Mouse (Mus musculus) activated CD4-positive, CD25-positive, alpha-beta regulatory T cell, adult 4 months (primary cell): Measurements from ENCODE around the gene Rab40b. TPM values are rescaled to one million over a fixed set of nuclear protein-coding genes. Genes with fewer than 3 reads are reported as not detected.
"Not testable (repeated sequence)": the region's sequence is repeated elsewhere in the genome, so short reads cannot be mapped to it uniquely, and the experiment has no call there.

Source experiments
- ATAC-seq: one replicate; pipeline ENCODE4 v1.8.0; 2017
- polyA plus RNA-seq, 2 experiments: library from polyadenylated mRNA; unstranded; fragments of 100-300 nt; shearing (Covaris generic); gene quantifications; one replicate each; pipeline ENCODE4 v1.2.1; 2017

Gene Rab40b
- polyA plus RNA-seq, 2 experiments from 2014 or later, result not detected

DNA sequence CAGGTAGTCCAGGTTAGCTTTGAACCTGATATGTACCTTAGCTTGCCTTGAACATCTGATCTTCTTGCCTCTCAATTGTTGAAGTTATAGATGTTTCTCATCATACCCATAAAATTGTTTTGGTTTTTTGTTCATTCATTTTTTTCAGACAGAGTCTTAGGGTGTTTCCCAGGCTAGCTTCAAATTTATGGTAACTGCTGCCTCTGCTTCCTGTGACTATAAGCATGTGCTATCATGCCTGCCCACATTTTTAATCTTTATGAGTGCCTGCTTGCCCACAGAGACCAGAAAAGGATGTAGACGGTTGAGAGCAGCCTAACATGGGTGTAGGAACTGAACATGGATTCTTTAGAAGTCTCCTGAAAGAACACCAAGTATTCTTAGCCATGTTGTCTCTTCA, 19.3 kb downstream of the Rab40b start:
- no peak for ATAC-seq

DNA sequence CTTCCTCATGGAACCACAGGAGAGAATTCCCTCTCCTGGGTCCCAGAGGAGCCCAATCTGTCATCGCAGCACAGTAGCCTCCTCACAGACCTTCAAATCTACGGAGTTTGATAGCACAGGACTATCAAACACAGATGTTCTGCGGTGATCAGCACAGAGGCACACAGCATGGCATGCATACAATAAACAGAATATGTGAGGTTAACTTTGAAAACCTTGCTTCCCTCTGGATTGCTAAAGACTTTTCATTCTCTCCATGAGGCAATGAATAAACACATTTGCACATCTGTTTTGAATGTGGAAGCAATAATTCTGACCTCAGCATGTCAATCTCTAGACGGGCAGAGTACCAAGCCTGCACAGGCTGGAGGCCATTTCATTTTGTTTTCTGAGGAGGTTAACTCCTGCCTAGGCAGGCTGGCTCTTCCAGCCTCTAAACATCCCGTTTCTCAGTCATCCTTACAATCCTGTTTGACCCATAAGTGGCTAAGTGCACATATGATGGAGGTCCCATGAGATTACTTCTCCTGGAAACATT, 20.8 kb downstream of the Rab40b start:
- no peak for ATAC-seq

DNA sequence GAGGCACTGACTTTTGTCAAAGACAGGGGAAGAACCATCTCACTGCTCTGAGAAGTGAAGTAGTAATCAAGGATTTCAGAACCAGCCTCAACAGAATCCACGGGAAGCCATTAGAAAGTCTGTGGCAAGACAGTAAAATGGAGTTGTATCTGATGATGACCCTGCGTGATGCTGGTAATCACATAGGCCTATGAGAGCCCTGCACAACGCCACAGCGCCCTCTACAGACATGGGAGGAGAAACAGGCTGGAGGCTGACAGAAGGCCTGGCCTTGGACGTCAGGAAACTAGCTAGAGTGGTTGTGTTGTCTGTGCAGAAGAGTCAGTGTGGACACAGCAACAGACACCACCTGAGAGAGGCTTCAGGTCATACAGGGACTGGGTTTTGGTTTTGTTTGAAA, 25.8 kb downstream of the Rab40b start:
- no peak for ATAC-seq

DNA sequence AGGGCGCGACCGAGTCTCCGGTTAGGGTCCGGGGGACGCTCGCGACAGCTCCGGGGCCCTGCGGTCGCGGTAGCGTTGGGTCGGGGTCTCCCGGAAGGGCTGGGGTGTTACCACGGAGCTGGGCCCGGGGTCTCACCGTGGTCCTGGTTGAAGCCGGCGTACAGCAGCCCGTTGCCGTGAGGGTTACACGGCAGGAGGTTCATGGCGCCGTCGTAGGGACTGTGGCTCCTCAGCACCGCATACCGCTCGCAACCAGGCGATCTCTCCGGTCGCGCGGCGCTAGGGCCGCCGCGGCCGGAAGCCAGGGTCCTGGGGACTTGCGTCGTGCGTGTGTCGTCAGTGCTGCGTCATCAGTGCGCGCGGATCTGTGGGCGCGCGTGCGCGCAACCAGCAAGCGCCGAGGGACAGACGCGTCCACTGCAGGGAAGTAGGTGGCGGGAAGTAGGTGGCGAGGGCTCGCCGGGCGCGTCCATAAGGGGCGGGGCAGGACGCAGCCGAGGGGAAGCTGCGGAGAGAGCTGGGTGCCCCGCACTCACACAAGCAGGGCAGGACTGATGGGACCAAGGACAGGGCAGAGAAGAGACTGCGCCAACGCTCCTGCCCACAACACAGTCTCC, 33.9 kb downstream of the Rab40b start, which contains the start of gene Wdr45b:
Wdr45b (minus strand) TSS at position 355 of the 617 bp plus-strand sequence.
- ATAC-seq, result peak; percentile 89

DNA sequence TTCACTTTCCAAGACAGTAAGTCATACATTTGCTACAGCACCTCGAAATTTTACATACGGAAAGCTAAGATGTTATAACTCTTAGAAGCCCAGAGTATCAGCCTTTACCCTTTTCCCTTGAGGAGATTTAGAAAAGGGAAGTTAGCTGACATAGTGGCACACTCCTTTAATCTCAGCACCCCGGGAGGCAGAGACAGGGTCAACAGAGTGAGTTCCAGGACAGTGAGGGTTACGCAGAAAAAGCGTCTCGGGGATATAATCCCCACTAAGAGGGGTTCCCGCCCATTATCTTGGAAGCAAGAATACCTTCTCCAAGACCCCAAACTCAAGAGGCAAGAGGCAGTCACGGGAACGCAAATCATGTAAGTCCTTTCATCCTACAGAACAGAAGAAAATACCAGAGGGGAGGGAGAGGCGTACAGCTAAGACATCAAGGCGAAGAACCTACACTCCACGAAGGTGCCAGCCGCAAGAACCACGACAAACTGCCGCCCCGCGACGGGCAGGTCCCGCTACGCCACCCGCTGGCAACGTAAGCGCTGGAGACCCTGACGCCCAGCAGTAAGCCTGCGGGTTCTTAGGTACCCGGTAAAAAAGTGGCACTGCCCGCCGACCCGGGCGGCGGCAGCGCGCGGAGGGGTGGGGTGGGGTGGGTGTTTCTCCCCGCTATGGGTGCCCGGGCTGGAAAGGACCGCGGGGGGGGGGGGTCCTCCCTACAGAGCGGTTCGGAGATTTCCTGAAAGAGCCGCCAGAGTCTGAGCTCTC, 34.5 kb downstream of the Rab40b start:
- ATAC-seq, result peak; percentile 28

DNA sequence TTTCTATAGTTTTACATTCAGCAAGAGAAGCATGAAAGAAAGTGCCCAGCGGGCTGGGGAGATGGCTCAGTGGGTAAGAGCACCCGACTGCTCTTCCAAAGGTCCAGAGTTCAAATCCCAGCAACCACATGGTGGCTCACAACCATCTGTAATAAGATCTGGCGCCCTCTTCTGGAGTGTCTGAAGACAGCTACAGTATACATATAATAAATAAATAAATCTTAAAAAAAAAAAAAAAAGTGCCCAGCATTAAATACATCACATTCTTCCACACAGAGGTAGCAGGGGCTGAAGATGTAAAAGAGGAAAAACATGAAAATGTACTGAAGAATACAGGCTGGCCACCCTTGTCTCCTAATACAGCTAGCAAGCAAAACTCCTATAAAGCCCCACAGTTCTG, 39.3 kb downstream of the Rab40b start:
- not testable (repeated sequence) for ATAC-seq

DNA sequence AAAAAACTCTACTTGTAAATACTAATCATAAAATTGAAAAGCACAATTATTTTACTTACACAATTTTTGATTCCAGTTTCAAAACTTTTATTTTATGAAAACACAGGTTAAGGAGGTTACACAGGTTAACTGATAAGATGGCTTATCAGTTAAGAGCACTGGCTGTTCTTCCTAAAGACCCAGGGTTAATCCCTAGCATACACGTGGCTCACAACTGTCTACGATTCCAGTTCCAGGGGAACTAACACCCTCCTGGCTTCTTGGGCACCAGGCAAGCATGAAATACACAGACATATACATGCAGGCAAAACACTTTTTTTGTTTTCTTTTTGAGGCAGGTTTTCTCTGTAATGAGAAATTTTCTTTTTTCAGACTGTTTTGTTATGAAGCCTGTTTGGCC, 39.9 kb downstream of the Rab40b start:
- no peak for ATAC-seq

DNA sequence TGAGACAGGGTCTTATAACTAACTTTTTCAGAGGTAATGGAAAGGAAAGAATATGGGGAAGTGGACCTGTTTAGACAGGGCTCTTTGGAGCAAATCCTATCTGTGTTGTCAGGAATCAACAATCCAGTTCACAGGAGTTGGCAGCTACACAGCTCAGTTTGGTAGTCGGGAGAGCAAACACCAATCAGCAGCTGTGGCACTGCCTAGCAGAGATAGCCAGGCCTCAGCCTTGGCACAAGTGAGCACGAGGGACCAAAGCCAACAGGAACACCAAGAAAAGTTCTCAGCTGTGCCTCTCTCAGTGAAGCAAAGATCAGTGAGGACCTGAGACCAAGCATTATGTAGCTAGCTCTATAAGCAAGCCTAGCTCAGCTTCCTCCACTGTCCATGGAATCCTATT, 41.0 kb downstream of the Rab40b start:
- no peak for ATAC-seq

DNA sequence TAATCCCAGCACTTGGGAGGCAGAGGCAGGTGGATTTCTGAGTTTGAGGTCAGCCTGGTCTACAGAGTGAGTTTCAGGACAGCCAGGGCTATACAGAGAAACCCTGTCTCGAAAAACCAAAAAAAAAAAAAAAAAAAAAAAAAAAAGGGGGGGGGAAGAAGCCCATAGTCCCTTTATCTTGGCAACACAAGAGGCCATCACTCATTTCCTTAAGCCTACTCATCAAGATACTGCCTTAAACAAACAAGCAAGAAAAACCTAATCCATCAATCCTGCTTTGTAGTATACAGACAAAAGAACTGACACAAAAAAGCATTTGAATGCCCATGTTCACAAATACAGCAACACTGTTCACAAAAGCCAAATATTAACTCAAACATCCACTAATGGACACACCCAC, 45.6 kb downstream of the Rab40b start:
- ATAC-seq, result not testable (repeated sequence)

DNA sequence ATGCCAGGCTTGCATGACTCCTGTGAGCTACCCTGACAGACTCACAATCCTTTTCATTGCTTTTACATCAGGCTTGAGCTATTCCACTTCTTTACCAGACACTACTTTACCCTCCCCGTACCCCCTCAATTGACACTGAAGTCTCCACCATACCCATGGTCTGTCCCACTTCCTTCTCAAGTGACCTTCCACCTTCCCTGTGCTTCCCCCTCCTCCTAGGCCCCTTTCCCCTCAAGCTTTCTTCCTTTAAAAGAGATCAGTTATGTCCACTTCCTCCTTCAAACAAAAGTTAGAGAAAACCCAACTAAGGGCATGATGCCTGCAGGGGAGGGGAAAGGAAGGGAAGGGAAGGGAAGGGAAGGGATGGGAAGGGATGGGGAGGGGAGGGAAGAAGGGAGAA, 47.8 kb downstream of the Rab40b start:
- ATAC-seq, result no peak

DNA sequence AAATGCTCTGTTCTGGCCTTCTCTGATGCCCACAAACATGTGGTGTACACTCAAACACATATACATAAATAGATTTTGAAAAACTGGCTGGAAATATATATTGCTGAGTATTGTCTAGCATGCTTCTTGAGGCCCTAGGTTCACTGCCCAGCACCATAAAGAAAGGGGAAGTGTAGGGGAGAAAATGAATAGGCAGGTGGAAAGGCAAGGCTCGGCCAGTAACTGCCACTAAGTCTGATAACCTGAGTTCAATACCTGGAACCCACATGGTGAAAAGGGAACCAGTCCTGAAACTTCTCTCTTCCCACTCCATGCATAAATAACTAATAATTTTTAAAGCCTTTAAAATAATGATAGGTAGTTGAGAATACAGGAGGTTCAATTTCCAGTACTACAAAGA, 48.4 kb downstream of the Rab40b start:
- no peak for ATAC-seq

DNA sequence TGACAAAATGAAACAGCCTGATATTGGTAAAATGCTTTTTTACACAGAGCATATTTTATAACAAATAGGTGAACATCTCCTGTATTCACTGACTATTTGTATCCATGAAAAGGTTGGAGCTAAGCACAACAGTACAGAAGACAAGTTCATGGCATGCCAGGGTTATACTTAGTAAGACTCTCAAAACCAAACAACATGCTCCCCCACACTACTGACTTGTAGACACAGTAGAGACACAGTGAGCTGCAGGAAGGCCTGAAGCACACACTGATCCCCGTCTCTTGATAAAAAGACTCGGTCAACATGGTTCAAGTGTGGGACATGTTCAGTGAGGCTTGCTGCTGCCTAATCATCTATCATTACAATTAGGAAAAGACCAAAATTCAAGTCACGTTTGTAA, 56.4 kb downstream of the Rab40b start:
- ATAC-seq, result no peak

DNA sequence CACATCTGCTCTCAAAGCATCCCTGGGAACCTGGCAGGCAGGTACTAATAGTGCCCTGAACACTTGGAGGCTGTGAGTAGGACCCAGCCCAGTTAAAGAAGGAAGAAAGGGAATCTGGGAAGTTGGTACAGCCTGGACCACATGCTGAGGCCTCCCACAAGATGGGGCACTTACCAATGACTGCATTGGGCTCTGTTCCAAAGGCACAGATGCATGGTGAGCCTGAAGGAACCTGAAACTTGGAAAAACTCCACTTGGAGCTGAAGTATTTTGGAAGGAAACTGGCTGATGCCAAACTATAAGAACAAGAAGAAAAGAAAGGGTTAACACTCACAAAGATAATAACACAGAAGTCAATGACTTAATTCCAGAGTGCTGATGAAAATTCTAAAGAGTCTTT, 59.4 kb downstream of the Rab40b start:
- ATAC-seq, result no peak

DNA sequence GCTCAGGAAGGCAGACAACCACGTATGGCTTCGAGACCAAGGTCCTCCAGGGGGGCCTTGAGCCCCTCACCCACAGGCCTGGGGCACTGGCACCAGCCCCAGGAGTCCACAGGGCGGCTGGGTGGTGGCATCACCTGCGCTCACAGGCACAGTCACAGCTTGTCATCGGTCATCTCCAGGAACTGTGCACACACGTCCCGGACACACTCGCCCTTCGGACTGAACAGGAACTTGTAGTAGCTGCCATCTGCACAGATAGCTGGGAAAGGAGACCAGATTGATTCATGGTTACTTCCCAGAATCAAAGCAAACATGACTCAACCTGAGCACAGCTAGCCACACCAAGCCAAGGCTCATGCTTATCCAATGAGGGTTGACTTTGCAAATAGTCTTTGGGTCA, 59.8 kb downstream of the Rab40b start:
- no peak for ATAC-seq

DNA sequence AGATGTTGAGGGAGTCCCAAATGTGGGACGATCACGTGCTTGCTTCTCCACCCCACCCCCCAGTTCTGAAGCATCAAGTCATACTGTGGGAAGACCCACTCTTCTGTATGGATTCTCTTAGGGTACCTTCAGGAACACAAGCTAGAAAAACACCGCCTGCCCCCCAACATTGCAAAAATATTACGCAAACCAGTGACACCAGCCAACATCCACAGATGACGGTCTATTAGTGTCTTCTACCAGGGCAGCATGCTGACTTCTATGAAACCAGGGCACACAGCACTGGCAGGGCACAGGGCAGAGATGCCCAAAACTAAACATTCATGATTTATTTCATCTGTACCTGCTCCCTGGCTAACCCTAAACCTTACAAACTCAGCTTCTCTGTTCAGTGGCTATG, 61.4 kb downstream of the Rab40b start:
- ATAC-seq, result no peak

DNA sequence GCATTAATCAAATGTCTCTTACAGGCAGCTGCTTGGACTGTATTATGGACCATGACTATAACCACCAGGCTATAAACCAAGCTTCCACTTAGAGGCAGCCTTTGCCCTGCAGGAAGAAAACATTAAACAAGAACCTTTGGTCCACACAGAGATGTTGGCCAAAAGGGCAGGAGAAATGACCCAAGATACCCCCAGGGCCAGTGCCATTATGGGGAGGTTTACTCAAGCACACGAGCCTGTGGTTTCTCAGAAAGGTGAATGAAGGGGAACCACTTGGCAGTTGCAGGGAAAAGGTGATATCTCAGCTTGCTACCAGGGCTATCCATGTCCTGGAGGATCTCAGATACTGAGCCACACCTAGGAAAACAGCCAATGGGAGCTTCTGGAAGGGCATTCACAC, 62.0 kb downstream of the Rab40b start:
- ATAC-seq, result no peak

DNA sequence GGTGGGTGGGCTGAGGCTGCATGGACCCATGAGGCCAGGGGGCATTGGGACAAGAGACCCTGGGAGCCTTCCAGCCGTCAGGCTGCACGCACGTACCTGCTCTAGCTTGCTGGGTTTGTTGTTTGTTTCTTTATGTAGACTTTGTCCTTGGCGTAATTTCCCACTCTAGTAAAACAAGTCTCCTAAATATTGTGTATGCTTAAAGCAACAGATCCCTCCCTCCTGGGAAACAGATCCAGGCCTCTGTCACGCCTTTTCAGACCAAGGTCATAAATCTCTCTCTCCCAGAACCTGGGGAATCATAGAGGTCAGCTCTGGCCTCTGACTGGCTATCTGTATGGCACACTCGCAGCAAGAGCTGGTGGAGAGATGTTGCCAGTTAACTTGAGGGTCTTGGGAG, 80.3 kb downstream of the Rab40b start:
- ATAC-seq, result not testable (repeated sequence)

DNA sequence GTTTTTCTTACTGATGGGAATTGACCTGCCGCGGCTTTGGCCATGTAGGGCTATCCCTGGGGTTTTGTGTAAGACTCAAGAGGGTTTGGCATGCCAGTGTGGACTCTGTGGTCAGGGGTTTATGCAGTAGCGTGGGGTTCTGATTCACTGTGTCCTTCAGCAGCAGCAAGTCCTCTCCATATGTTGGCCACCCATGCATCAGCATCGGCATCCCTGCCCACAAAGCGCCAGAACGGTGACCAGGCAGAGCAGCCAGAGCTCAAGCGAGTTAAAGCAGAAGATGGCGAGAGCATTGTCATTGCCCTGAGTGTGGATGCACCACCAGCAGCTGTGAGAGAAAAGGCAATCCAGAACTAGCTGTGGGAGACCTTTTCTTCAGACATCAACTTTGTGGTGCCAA, 81.4 kb downstream of the Rab40b start:
- ATAC-seq, result no peak

Other genes with a start within 250 kb of the Rab40b start
- gene Tex19.1, start 242.1 kb downstream of the Rab40b start, polyA plus RNA-seq, result not detected
- gene Uts2r, start 228.0 kb downstream of the Rab40b start, polyA plus RNA-seq, result not detected
- gene Hexdc, start 183.8 kb downstream of the Rab40b start, polyA plus RNA-seq, result 1 to 10 TPM; 1.5 to 2.1 TPM
- 1 to 10 TPM; 4.4 to 4.7 TPM for gene Ogfod3, start 183.5 kb downstream of the Rab40b start, polyA plus RNA-seq
- gene Cybc1, start 158.9 kb downstream of the Rab40b start, polyA plus RNA-seq, result 10 to 100 TPM; 66.8 to 78.7 TPM
- gene Narf, start 151.0 kb downstream of the Rab40b start, polyA plus RNA-seq, result 10 to 100 TPM; 20.6 to 33.3 TPM
- 1 to 10 TPM; 5.3 to 6.3 TPM for gene Foxk2, start 128.3 kb downstream of the Rab40b start, polyA plus RNA-seq
- gene Wdr45b, start 33.8 kb downstream of the Rab40b start, polyA plus RNA-seq, result 10 to 100 TPM; 22.2 to 25.7 TPM
- 1 to 10 TPM; 6.3 to 9.8 TPM for gene Fn3krp, start 33.1 kb upstream of the Rab40b start, polyA plus RNA-seq
- gene Fn3k, start 46.7 kb upstream of the Rab40b start, polyA plus RNA-seq, result under 1 TPM in 1 of 2 experiments, not detected in 1; 0.23 TPM
- 10 to 100 TPM; 24.3 to 26.2 TPM for gene Tbcd, start 63.7 kb upstream of the Rab40b start, polyA plus RNA-seq
- under 1 TPM; 0.70 to 0.97 TPM for gene Zfp750, start 131.1 kb upstream of the Rab40b start, polyA plus RNA-seq